Mouse (Mus musculus): ENCODE results near the gene Gm20388.

DNA sequence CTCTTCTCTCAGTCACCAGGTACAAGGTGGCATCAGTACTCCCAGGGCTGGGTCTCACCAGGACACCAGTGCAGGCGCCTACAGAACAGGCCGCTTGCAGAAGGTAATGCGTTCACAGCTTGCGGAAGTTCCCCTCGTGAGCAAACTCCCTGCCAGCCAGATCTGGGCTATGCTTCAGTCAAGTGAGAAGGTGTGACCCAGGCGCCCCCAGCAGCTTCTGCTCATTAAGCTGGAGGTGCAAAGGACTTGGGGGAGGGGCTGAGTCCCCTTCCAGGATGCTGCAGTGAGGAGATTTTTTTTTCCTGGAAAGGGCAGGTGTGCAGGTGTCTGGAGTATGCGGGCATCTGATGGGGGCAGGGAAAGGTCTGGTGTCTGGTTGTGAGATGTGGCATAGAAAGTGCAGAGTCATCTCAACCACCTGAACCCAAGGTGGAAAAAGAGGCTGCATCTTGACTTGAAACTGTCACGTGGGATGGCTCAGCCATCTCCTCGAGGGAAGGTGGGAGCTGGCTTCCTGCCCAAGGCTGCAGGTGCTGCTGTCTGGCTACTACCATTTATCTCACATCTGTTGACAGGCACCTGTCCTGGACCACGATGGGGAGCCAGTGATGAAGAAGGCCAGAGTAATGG, 2861.9 kb downstream of the Gm20388 start:
- TF ChIP-seq CTCF (IDR thresholded peaks at IDR 0.05; ENCODE audit: low read depth) (no peak), EP300 (optimal IDR thresholded peaks at IDR 0.05) (no peak)
